Mouse (Mus musculus) MEL (cell line): ENCODE data around the gene Plekha5. TPM values are rescaled to one million over a fixed set of nuclear protein-coding genes. Genes with fewer than 3 reads are reported as not detected.

ENCODE experiments used
- DNase-seq: peaks from one replicate; pipeline ENCODE4 v3.0.0; 2011; ENCODE audit warnings: low read depth, low spot score
- H3K27ac ChIP-seq: 2 replicates; pipeline ENCODE4 v1.5.1; 2012; ENCODE audit warnings: low read depth, mild to moderate bottlenecking, control low read depth, low read length, moderate library complexity; ENCODE audit not compliant: control insufficient read depth
- H3K27me3 ChIP-seq, 2 experiments: fragments of 150-350 bp in 1 of 2; sonication (generic) in 1 of 2; 2 replicates each; pipeline ENCODE4 v1.6.1; 2012; ENCODE audit warnings: low read length in 2 of 2, mild to moderate bottlenecking in 2 of 2, improper control_type of control experiment in 1 of 2, moderate library complexity in 1 of 2; ENCODE audit not compliant: insufficient read depth in 2 of 2, control insufficient read depth in 1 of 2
- H3K36me3 ChIP-seq, 2 experiments: 2 replicates each; pipeline ENCODE4 v1.6.1; 2012 to 2014; ENCODE audit warnings: low read length in 2 of 2, improper control_type of control experiment in 1 of 2, inconsistent platforms in 1 of 2, mild to moderate bottlenecking in 1 of 2; ENCODE audit not compliant: insufficient read depth in 2 of 2, control insufficient read depth in 1 of 2
- H3K4me1 ChIP-seq, 2 experiments: fragments of 150-350 bp in 1 of 2; sonication (generic) in 1 of 2; 2 replicates each; pipeline ENCODE4 v1.6.1; 2012; ENCODE audit warnings: low read length in 2 of 2, improper control_type of control experiment in 1 of 2, mild to moderate bottlenecking in 1 of 2; ENCODE audit not compliant: insufficient read depth in 2 of 2, control insufficient read depth in 1 of 2
- H3K4me3 ChIP-seq, 2 experiments: fragments of 150-350 bp in 1 of 2; sonication (generic) in 1 of 2; 2 replicates each; pipeline ENCODE4 v1.5.1; 2012; ENCODE audit warnings: low read depth in 2 of 2, low read length in 2 of 2, mild to moderate bottlenecking in 2 of 2, moderate library complexity in 2 of 2, control low read depth in 1 of 2, improper control_type of control experiment in 1 of 2; ENCODE audit not compliant: control insufficient read depth in 1 of 2, insufficient read depth in 1 of 2
- H3K79me2 ChIP-seq: 2 replicates; pipeline ENCODE4 v1.6.1; 2012; ENCODE audit warnings: mild to moderate bottlenecking, low read length, moderate library complexity; ENCODE audit not compliant: control insufficient read depth, poor library complexity, insufficient read depth
- H3K9ac ChIP-seq: 2 replicates; pipeline ENCODE4 v1.6.1; 2012; ENCODE audit warnings: low read depth, mild to moderate bottlenecking, control low read depth, low read length, moderate library complexity; ENCODE audit not compliant: control insufficient read depth, poor library complexity, severe bottlenecking
- H3K9me3 ChIP-seq: fragments of 150-350 bp; sonication (generic); replicated peaks from 2 replicates; pipeline ENCODE4 v1.6.1; 2012; ENCODE audit warnings: mild to moderate bottlenecking, low read length, improper control_type of control experiment, moderate library complexity; ENCODE audit not compliant: insufficient read depth
- BHLHE40 ChIP-seq: IDR thresholded peaks from 2 replicates; pipeline ENCODE4 v1.6.1; 2012; ENCODE audit warnings: low read depth, mild to moderate bottlenecking, inconsistent platforms, low read length, improper control_type of control experiment, borderline replicate concordance
- CHD1 ChIP-seq: IDR thresholded peaks from 2 replicates; pipeline ENCODE4 v1.6.1; 2012; ENCODE audit warnings: low read depth, mild to moderate bottlenecking, inconsistent platforms, low read length, improper control_type of control experiment
- CHD2 ChIP-seq: IDR thresholded peaks from 2 replicates; pipeline ENCODE4 v1.6.1; 2011; ENCODE audit warnings: low read length, improper control_type of control experiment
- GABPA ChIP-seq: IDR thresholded peaks from 2 replicates; pipeline ENCODE4 v1.6.1; 2012; ENCODE audit warnings: low read depth, mild to moderate bottlenecking, inconsistent platforms, low read length, improper control_type of control experiment, moderate library complexity
- GATA1 ChIP-seq: IDR thresholded peaks from 2 replicates; pipeline ENCODE4 v1.6.1; 2011; ENCODE audit warnings: low read depth, low read length, improper control_type of control experiment
- MAZ ChIP-seq: IDR thresholded peaks from 2 replicates; pipeline ENCODE4 v1.6.1; 2012; ENCODE audit warnings: low read depth, mild to moderate bottlenecking, inconsistent platforms, low read length, improper control_type of control experiment
- MXI1 ChIP-seq: IDR thresholded peaks from 2 replicates; pipeline ENCODE4 v1.6.1; 2011; ENCODE audit warnings: mild to moderate bottlenecking, low read depth, low read length, improper control_type of control experiment
- RAD21 ChIP-seq: IDR thresholded peaks from 2 replicates; pipeline ENCODE4 v1.6.1; 2011; ENCODE audit warnings: mild to moderate bottlenecking, low read depth, low read length, improper control_type of control experiment
- SMC3 ChIP-seq: IDR thresholded peaks from 2 replicates; pipeline ENCODE4 v1.6.1; 2011; ENCODE audit warnings: low read depth, low read length, improper control_type of control experiment
- TAL1 ChIP-seq: IDR thresholded peaks from 2 replicates; pipeline ENCODE4 v1.6.1; 2012; ENCODE audit warnings: mild to moderate bottlenecking, inconsistent platforms, low read length, moderate library complexity, mixed read lengths
- TBP ChIP-seq: IDR thresholded peaks from 2 replicates; pipeline ENCODE4 v1.8.0; 2011; ENCODE audit warnings: low read depth, low read length, improper control_type of control experiment
- UBTF ChIP-seq: IDR thresholded peaks from 2 replicates; pipeline ENCODE4 v1.6.1; 2012; ENCODE audit warnings: low read depth, mild to moderate bottlenecking, inconsistent platforms, low read length, improper control_type of control experiment, moderate library complexity, borderline replicate concordance; ENCODE audit not compliant: insufficient read depth
- USF1 ChIP-seq: IDR thresholded peaks from 2 replicates; pipeline ENCODE4 v1.6.1; 2014; ENCODE audit warnings: low read depth, mild to moderate bottlenecking, inconsistent platforms, low read length, improper control_type of control experiment, moderate library complexity
- polyA plus RNA-seq, 2 experiments: library from polyadenylated mRNA; stranded (reverse) in 1 of 2; unstranded in 1 of 2; fragments of >175 nt in 1 of 2; fragments of >200 nt in 1 of 2; gene quantifications; 2 replicates each; pipeline versions ENCODE4 v1.2.1 to v1.2.4; 2012; ENCODE audit warnings: low replicate concordance in 2 of 2, low read depth in 1 of 2; ENCODE audit not compliant: insufficient read length in 2 of 2, insufficient read depth in 1 of 2, missing spikeins in 1 of 2
- total RNA-seq: library from RNA; depleted of rRNA; stranded (reverse); fragments of 300-350 nt; gene quantifications from 2 replicates; pipeline ENCODE4 v1.2.3, GENCODE M21; 2012

Plekha5 gene
- total and polyA plus RNA-seq, 3 experiments, result 0.24 to 0.35 TPM; not detected in 1

DNA sequence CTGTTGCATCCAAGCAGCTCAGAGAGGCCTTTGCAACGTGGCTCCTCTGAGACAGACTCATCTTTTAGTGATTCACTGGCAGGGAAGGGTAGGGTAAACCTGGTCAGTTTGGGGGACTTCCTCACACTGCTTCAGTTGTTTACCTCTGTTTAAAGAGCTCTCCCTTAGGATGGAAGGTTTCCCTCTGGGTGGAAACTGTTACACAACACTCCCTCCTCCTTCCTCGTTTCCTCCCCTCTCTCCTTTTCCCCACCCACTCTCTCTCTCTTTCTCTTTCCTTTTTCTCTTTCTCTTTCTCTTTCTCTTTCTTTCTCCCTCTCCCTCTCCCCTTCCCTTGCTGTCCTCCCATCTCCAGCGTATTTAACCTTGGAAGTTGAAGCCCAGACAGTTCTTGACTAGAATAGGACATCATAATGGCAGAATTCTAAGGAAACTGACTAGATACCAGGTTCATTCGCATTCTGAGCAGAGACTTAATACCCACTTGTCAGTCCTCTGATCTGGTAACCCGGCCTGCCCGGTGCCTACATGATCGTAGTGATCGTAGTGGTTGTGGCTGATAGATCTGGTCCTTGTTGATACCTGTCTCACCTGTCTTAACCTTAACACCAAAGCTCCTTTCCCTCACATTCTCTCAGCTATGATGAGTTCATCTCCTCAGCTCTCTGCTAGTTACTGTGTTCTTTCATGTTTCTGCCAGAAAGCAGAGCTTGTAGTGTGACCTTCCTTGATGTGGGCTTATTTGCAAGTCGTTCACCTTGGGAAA, 137.5 kb downstream of the Plekha5 start:
- H3K79me2 ChIP-seq, result no peaks in the 10 kb centered on the region
- H3K4me1 ChIP-seq, result no peaks in the 10 kb centered on the region
- DNase-seq, result no peak
- H3K9ac ChIP-seq, result no peak overlapping the region
- H3K9me3 ChIP-seq, result no peaks in the 10 kb centered on the region
- H3K27ac ChIP-seq, result no peak overlapping the region
- no peaks in the 10 kb centered on the region for H3K27me3 ChIP-seq
- no peak overlapping the region for H3K4me3 ChIP-seq
- TF ChIP-seq BHLHE40 (no peak), MAZ (no peak), TAL1 (no peak), MXI1 (no peak), GATA1 (no peak), SMC3 (no peak), CHD1 (no peak), UBTF (no peak), RAD21 (no peak)
- no peaks in the 10 kb centered on the region for H3K36me3 ChIP-seq

DNA sequence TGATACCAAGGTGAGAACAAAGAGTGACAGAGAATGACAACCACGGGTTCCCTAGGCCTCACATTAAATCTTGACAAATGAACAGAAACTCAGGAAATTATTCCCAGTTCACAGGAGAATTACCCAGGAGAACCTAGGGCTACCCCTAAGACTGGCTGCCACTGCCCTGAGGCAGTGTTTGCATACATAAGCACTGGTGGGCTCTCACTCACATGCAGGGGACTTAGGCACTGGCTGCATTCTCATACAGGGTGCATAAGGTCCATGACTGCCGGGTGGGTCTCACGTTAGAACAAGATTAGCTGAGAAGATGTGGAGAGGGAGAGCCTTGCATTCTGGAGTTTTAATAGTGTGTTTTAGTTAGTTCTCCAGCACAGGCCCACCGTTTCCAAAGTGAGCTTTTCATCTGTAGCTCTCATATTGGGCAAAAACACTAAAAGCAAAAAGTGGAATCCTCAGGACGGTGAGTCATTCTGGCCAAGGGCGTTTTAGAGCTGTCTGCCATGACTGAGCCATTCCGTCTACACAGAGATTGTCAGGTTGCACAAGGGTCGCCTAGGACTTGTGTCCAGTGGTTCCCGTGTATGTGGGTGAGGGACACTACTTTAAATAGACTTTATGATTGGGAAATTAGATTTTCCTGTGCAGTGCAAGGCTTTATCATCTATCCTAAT, 138.2 kb downstream of the Plekha5 start:
- Histone ChIP-seq H3K27me3 (no peaks in the 10 kb centered on the region), H3K9ac (no peak overlapping the region), H3K4me3 (no peak overlapping the region), H3K79me2 (no peaks in the 10 kb centered on the region), H3K27ac (no peak overlapping the region), H3K36me3 (no peaks in the 10 kb centered on the region), H3K9me3 (no peaks in the 10 kb centered on the region), H3K4me1 (no peaks in the 10 kb centered on the region)
- TF ChIP-seq USF1 (no peak), GABPA (no peak)
- DNase-seq, result no peak

- Histone ChIP-seq H3K4me3 (no peak overlapping the region), H3K27me3 (no peaks in the 10 kb centered on the region; a peak in 1 of 4 replicates), H3K9me3 (no peaks in the 10 kb centered on the region), H3K36me3 (no peaks in the 10 kb centered on the region), H3K9ac (no peak overlapping the region), H3K79me2 (no peaks in the 10 kb centered on the region), H3K27ac (no peak overlapping the region), H3K4me1 (peaks cover 0 to 4% of the 10 kb centered on the region in 2 experiments; a peak in 1 of 4 replicates)
- TF ChIP-seq CHD2, result no peak
- TF ChIP-seq TBP, result no peak
- DNase-seq, result no peak
These were observed 143.3 kb downstream of the Plekha5 start for GRCm38 (mm10) chr6:140567199-140567598.
